Mouse (Mus musculus) layer of hippocampus, adult 8-10 months (tissue): ENCODE measurements at regions not wholly inside any gene's neighbourhood (a gene's known extent, or its start where the extent isn't known, plus 50 kb on each side); places are given as distances from the start of the nearest gene placed in this dataset.
A peak's percentile ranks its signal among the peaks of the same experiment; 100 is the strongest.

Experiments used
- DNase-seq, 2 experiments: peaks; one replicate each; pipeline ENCODE4 v3.0.0; 2022; ENCODE audit warnings: low spot score in 2 of 2

DNA sequence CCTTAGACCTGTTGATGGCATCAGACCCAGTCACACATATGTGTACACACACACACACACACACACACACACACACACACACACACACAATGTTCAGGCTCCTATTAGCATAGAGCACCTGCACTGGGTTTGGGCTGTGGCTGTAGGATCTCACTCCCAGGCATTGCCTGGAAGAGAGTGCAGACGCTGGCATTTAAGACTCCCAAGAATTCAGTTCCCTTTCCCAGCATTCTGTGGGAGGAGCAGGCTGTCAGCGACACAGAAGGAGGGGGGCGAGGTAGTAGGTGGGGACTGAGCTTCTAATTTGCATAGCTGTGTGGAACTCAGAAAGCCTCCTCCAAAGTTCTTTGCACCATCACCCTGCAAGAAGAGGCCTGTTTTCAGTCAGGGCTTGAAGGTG is 374.2 kb upstream of the Fam49b start:
- peak; percentile 58 to 71 for DNase-seq

DNA sequence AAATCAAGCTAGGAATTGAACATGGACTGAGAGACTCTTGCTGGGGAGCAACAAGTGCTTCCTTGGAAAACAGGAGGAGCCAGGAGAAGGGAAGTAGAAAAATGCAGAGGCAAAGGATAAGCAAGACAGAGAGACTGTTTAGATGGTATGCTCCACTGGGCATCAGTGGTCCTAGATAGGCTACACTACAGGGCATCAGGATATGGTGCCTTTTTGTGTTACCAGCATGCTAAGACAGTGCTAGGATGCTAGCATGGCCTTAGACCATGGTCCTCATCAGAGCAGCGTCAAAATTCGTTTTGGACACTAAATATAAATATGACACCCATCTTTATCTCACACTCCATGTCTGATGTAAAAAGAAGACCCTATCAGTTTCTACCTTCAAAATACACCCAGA is 374.6 kb upstream of the Fam49b start:
- DNase-seq: no peak

DNA sequence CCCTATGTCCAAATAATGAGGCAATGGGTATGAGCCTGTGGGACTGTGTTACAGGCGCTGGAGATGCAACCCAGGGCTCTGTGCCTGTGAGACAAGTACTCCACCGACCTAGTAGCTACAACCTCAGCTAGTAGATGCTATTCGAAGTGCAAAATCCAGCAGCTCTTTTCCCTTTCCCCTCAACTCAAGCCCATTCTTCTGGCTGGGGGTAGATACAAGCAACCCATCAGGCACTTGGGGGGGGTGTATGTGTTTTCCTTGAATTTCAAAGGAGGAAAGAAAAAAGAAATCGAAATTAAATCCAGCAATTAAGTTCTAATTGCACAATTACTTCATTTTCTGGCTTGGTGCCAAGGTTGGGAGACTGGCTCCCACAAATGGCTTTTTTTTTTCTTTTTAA is 372.4 kb upstream of the Gm21798 start:
- no peak for DNase-seq

GRCm38 (mm10) chr15:64446411-64447072 is 371.0 kb upstream of the Gm21798 start:
- peak in 1 of 2 experiments; percentile 24 for DNase-seq

DNA sequence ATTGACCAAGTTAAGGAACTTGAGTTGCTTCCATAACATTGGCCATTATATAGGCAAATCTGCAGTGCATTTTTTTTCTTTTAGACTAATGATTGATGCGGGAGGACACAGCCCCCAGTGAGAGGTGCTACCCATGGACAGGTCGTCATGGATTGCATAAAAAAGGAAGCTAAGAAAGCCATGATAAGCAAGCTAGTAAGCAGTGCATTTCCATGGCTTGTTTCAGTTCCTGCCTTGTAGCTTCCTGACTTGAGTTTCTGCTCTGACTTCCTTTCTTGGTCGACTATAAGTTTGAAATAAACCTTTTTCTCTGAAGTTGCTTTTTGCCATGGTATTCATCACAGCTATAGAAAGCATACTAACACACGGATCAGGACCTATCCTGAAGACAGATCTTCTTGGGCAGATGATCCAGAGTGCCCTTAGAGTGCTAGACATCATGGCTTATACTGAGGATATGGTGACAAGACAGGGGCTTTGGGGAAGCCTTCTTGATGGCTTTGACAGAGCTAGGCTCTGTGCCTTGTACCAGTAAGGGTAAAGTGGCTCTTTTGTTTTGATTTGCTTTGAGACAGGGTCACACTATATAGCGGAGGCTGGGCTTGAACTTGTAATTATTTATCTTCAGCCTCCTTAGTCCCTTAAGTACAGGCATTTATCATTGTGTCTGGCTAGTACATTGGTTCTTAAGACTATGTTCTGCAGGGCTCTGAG is 370.1 kb upstream of the Gm21798 start:
- no peak for DNase-seq

GRCm38 (mm10) chr15:64448581-64449140 is 368.8 kb upstream of the Gm21798 start:
- DNase-seq: peak; percentile 63

DNA sequence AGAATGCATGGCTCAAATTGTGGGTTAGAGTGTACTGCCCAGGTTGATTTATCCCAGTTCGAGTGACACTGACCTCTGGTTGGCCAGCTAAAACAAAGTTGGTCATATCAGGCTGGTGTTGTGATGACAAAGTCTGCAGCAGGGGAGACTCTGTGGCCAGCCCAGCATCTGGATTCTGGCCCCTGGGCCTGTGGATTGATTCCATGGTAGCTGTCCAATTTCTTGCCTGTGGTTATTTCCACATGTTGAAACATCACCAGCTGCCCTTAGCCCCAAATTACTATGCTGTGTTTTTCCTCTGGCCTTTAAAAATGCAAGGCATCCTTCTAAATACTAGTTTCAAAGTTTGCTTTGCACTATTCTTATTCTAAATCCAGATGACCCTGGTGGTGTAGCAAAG is 346.8 kb upstream of the Gm21798 start:
- no peak for DNase-seq

GRCm38 (mm10) chr15:64471597-64471996 is 345.9 kb upstream of the Gm21798 start:
- no peak for DNase-seq

DNA sequence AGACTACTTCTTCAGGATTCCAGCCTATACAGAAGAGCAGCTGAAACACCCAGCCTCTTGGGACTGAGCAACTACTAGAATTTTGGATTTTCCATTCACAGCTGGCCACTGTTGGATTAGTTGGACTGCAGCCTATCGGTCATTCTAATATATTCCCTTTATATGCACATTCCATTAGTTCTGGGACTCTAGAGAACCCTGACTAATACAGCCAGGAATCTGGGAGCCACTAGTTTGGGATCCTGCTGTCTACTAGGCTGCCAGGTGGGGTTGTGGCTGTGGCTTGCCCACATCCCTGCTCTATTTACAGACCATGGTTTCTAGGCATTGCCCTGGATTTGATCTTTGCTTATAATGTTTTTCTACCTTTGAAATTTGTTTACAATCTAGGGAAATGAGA is 343.3 kb upstream of the Gm21798 start:
- DNase-seq: no peak

GRCm38 (mm10) chr15:64477131-64477530 is 340.4 kb upstream of the Gm21798 start:
- DNase-seq: no peak

DNA sequence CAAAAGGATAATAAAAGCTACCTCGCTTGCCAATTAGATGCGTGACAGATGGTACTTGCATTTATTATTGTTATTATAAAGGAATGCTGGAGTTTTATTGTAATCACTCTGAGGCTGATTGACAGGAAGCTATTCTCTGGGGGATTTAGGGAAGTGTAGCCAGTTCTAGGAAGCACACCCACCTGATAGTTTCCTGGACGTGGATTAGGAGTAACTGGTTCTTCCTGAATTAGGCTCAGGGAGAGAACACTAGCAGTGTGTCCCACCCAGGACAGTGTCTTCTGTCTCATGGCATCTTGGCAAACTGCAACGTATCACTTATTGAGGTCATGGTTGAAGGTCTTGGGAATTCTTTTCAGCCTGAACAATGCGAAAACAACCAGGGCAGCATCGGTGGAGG is 336.9 kb upstream of the Gm21798 start:
- DNase-seq: no peak

DNA sequence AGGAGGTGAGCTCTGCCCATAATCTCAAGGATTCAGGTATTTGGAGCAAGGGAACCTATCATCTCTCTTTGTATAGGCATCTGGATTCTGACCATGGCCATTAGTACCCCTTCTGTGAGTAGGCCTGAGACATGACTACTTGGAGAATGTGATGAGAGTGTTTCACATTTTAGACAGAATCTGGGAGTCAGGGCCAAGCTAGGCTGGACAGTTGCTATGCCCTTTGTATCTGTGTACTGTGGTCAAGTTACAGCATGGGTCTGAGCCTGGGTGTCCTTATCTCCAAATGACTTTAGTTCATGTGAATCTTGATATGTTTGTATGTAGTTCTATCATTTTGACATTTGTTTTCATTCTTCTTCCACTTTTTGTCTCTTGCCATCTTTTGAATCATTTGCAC is 336.3 kb upstream of the Gm21798 start:
- DNase-seq: no peak

- DNase-seq: no peak
Observed at GRCm38 (mm10) chr15:64482960-64483359, 334.5 kb upstream of the Gm21798 start.

DNA sequence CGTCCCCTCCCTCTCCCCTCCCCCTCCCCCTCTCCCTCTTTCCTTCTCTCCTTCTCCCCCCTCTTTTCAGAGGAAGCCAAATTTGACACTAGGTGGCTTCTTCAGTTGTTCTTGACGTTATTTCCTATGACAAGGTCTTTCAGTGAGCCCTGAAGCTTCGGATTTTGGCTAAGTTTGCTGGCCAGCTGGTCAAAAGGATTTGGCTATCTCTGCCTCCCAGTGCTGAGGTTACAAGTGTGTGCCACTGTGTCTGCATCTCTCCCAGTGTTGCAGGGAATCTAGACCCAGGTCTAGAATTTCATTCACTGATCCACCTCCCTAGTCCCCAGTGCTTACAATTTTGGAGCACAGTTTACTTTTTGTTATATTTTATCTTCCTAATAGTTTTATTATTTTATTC is 329.7 kb upstream of the Gm21798 start:
- DNase-seq: no peak

- DNase-seq: no peak
Observed at GRCm38 (mm10) chr15:64500783-64501182, 316.7 kb upstream of the Gm21798 start.

- DNase-seq: no peak
Observed at GRCm38 (mm10) chr15:64501479-64501878, 316.0 kb upstream of the Gm21798 start.

- no peak for DNase-seq
Observed at GRCm38 (mm10) chr15:64504751-64505150, 312.7 kb upstream of the Gm21798 start.

DNA sequence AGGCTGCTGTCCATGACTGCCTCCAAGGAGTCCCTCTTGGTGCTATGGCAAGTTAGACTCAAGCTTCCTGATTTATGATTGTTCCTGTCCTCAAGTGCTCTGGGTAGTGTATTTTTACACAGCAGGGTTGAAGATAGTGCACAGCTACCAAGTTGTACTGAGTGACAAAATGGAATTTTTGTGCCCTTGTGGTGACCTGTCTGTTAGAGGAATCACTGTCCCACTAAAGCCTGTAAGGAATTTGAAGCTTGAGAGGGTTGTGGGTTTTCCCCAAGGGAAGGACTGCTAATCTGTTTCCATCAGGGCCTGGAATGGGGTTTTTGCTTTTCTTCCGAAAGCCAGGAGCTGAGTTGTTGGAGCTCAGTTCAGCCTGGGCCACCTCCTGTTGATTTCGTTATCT is 306.8 kb upstream of the Gm21798 start:
- no peak for DNase-seq

- no peak for DNase-seq
Observed at GRCm38 (mm10) chr15:64511176-64511575, 306.3 kb upstream of the Gm21798 start.

DNA sequence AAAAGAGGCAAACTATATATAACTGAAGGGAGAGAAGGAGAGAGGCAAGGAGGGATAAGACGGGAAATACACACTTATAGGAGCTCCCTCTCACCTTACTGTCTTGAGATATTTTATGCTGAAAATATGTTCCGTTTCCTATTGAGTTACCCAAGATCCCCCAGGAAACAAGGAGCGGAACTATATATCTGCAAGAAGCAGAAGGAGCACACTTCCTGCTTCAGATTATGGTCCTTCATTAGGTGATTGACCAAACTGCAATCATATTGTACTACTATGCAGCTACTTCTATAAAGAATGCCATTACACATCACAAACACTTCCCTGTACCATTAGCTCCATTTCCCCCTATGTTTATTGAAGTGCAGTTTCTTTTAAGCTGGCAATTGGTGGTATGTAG is 304.9 kb upstream of the Gm21798 start:
- DNase-seq: no peak

DNA sequence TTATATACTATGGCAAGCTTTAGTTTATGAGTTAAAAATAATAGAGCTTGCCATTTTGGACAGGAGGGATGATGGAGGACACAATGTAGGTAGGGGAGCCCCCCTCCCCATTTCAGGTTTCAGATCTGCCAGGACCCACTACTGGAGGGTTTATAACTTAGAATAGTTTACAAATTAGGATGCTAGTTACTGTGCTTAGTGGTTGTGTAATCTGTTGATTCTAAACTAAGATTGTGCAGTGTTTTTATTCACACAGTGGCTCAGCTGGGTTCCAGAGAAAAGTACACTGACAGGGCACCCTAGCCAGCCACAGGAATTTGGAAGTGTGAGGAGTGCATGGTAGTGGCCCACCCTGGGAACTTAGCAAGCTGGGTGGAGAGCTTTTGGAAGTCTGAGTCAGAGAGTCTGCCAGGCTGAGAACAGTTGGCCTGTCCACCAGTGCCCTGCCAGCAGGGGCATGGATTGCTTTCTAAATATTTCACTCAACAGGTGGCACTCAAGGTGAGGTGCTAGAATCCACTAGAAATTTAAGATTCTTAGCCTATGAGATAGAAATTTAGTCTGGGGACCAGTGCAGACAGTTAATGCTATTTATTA is 303.9 kb upstream of the Gm21798 start:
- DNase-seq: no peak

DNA sequence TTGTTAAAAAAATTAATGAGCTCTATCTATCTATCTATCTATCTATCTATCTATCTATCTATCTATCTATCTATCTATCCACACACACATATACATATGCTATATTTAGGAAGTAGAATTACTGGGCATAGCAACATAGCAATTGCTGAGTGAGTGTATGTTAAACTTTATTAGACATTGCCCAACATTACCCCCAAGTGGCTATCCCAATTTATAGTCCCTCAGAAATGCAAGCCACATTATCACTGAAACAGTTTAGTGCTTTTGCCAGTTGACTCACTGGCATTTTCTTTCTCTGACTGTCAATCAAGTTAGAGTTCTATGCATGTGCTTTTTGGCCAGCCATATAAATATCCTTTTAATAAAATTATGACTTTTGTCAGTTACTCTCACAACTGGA is 302.3 kb upstream of the Gm21798 start:
- DNase-seq: no peak

- DNase-seq: peak; percentile 32 to 37
Observed at GRCm38 (mm10) chr15:64519207-64519628, 298.3 kb upstream of the Gm21798 start.
